Mouse (Mus musculus) right cerebral cortex, postnatal 36 days (tissue): ENCODE results near the gene Rplp1.

Experiments used
- DNase-seq, 2 experiments: peaks; one replicate each; pipeline ENCODE4 v3.0.0; 2022; ENCODE audit warnings: low spot score in 2 of 2, mixed read lengths in 1 of 2

Gene Rplp1

GRCm38 (mm10) chr9:61914203-61914916, at the start of gene Rplp1:
TSS of gene Rplp1 (minus strand) at chr9:61914542.
- peak; percentile 95 to 96 for DNase-seq

- DNase-seq, result no peak
Measured at GRCm38 (mm10) chr9:61963356-61963755, 49.0 kb upstream of the Rplp1 start.

GRCm38 (mm10) chr9:61961181-61961580, 46.8 kb upstream of the Rplp1 start:
- no peak for DNase-seq

- no peak for DNase-seq
Measured at GRCm38 (mm10) chr9:61960753-61961152, 46.4 kb upstream of the Rplp1 start.

- no peak for DNase-seq
Measured at GRCm38 (mm10) chr9:61959921-61960569, 45.7 kb upstream of the Rplp1 start.

- no peak for DNase-seq
Measured at GRCm38 (mm10) chr9:61954707-61955106, 40.4 kb upstream of the Rplp1 start.

GRCm38 (mm10) chr9:61952241-61952640, 37.9 kb upstream of the Rplp1 start:
- DNase-seq, result no peak

GRCm38 (mm10) chr9:61947402-61948346, 33.3 kb upstream of the Rplp1 start:
- peak; percentile 30 to 52 for DNase-seq

- peak; percentile 89 to 90 for DNase-seq
Measured at GRCm38 (mm10) chr9:61946623-61947401, 32.5 kb upstream of the Rplp1 start, which contains the start of gene Kif23. TSS of gene Kif23 (minus strand) at chr9:61946774.

GRCm38 (mm10) chr9:61945973-61946611, 31.8 kb upstream of the Rplp1 start:
- DNase-seq, result no peak

- DNase-seq, result no peak
Measured at GRCm38 (mm10) chr9:61941054-61941453, 26.7 kb upstream of the Rplp1 start.

GRCm38 (mm10) chr9:61933333-61933732, 19.0 kb upstream of the Rplp1 start:
- no peak for DNase-seq

GRCm38 (mm10) chr9:61932009-61932408, 17.7 kb upstream of the Rplp1 start:
- no peak for DNase-seq

- no peak for DNase-seq
Measured at GRCm38 (mm10) chr9:61925086-61925660, 10.8 kb upstream of the Rplp1 start.

- DNase-seq, result no peak
Measured at GRCm38 (mm10) chr9:61920331-61920730, 6.0 kb upstream of the Rplp1 start.

- no peak for DNase-seq
Measured at GRCm38 (mm10) chr9:61919464-61919863, 5.1 kb upstream of the Rplp1 start.

GRCm38 (mm10) chr9:61917436-61917835, 3.1 kb upstream of the Rplp1 start:
- DNase-seq, result no peak

- DNase-seq, result no peak
Measured at GRCm38 (mm10) chr9:61916986-61917385, 2.6 kb upstream of the Rplp1 start.

GRCm38 (mm10) chr9:61915393-61916005, 1.2 kb upstream of the Rplp1 start:
- DNase-seq, result no peak

GRCm38 (mm10) chr9:61914917-61915300, 567 bp upstream of the Rplp1 start:
- DNase-seq, result no peak
